Mouse (Mus musculus) heart, embryonic 16.5 days (tissue): ENCODE results near the gene Hprt. TPM values are rescaled to one million over a fixed set of nuclear protein-coding genes. Genes with fewer than 3 reads are reported as not detected.
A peak's percentile ranks its signal among the peaks of the same experiment; 100 is the strongest.
"Not testable (repeated sequence)": the region's sequence is repeated elsewhere in the genome, so short reads cannot be mapped to it uniquely, and the experiment has no call there.

Source experiments
- ATAC-seq: fragments of 200-750 bp; cut with Nextera tagmentation; replicated peaks from 2 replicates; pipeline ENCODE4 v1.8.0; 2017; ENCODE audit warnings: moderate number of reproducible peaks; ENCODE audit not compliant: insufficient read depth, low FRiP score; ENCODE audit errors: extremely low read depth
- H3K27ac ChIP-seq: fragments of 300-500 bp; sonication (generic); 2 replicates; pipeline ENCODE4 v1.5.1; 2014; ENCODE audit warnings: mild to moderate bottlenecking, low read length, control low read depth, moderate library complexity
- H3K27me3 ChIP-seq: fragments of 300-500 bp; sonication (generic); 2 replicates; pipeline ENCODE4 v1.6.1; 2014; ENCODE audit warnings: low read length, mixed read lengths; ENCODE audit not compliant: control insufficient read depth, insufficient read depth
- H3K36me3 ChIP-seq: fragments of 300-500 bp; sonication (generic); 2 replicates; pipeline ENCODE4 v1.6.1; 2014; ENCODE audit not compliant: control insufficient read depth, insufficient read depth
- H3K4me1 ChIP-seq: fragments of 300-500 bp; sonication (generic); 2 replicates; pipeline ENCODE4 v1.6.1; 2014; ENCODE audit warnings: low read length, mixed read lengths; ENCODE audit not compliant: control insufficient read depth, insufficient read depth
- H3K4me2 ChIP-seq: fragments of 300-500 bp; sonication (generic); 2 replicates; pipeline ENCODE4 v1.6.1; 2014; ENCODE audit warnings: low read depth, mild to moderate bottlenecking, control low read depth, low read length
- H3K4me3 ChIP-seq: fragments of 300-500 bp; sonication (generic); 2 replicates; pipeline ENCODE4 v1.5.1; 2014; ENCODE audit warnings: mild to moderate bottlenecking, control low read depth, low read length
- H3K9ac ChIP-seq: fragments of 300-500 bp; sonication (generic); 2 replicates; pipeline ENCODE4 v1.6.1; 2014; ENCODE audit warnings: low read length, control low read depth
- H3K9me3 ChIP-seq: fragments of 300-500 bp; sonication (generic); replicated peaks from 2 replicates; pipeline ENCODE4 v1.6.1; 2016; ENCODE audit warnings: low read length; ENCODE audit not compliant: control insufficient read depth
- WGBS: fragments of 180-500 bp; shearing (Covaris S2); extraction: QIAGEN DNeasy Blood & Tissue Kit; methylation state at CpG from one replicate; pipeline ENCODE4 v1.1.7; 2014; 5-methylcytosine and 5-hydroxymethylcytosine counted together
- polyA plus RNA-seq: library from polyadenylated mRNA; unstranded; fragments of >200 nt; fragmentation: Nextera tagmentation; extraction: Ambion mirVana; gene quantifications from 2 replicates; pipeline ENCODE4 v1.2.1, GENCODE M21; 2015

Gene Hprt
- polyA plus RNA-seq, 1 experiment from 2014 or later = 264 TPM

DNA sequence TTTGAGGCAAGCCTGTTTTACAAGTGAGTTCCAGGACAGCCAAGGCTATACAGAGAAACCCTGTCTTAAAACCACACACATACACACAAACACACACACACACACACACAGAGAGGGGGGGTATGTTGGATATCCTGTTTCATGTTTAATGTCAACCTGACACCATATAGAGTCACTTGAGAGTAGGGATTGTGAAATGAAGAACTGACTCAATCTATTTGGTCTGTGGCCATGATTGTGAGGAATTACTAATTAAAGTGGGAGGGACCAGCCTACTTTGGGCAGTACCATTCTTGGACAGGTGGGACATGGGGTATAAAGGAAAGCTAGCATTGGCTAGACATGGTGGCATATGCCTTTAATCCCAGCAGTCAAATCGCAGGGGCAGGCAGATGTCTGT, 15.3 kb upstream of the Hprt start:
- H3K9ac ChIP-seq = no peak overlapping the region
- no peaks in the 10 kb centered on the region for H3K36me3 ChIP-seq
- H3K27ac ChIP-seq = peak overlapping the region; percentile 48; the same call in 1 of the 2 replicates
- ATAC-seq = no peak
- H3K4me3 ChIP-seq = no peak overlapping the region
- no peak overlapping the region for H3K4me2 ChIP-seq
- H3K9me3 ChIP-seq = no peaks in the 10 kb centered on the region
- H3K4me1 ChIP-seq = peaks cover 8% of the 10 kb centered on the region
- WGBS = 87% methylated on average over 1 of the region's 1 CpGs
- no peaks in the 10 kb centered on the region for H3K27me3 ChIP-seq

DNA sequence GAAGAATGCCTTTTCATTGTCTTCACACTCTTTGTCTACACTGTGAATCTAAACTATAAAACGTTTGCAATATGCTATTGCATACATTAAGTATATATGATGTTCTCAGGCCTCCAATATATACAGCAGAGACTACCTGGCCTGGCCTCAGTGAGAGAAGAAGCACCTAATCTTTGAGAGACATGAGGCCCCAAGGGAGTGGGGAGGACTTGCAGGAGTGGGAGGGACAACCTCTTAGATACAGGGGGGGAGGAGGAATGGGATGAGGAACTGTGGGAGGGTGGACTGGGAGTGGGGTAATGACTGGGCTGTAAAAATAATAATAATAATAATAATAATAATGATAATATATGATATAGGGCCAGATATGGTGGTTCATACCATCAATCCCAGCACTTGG, 9.4 kb upstream of the Hprt start:
- no peak for ATAC-seq
- no peak overlapping the region for H3K4me3 ChIP-seq
- no peak overlapping the region for H3K27ac ChIP-seq
- H3K9me3 ChIP-seq = no peaks in the 10 kb centered on the region
- no peaks in the 10 kb centered on the region for H3K27me3 ChIP-seq
- WGBS = 26% methylated on average over 1 of the region's 1 CpGs
- no peak overlapping the region for H3K9ac ChIP-seq
- no peaks in the 10 kb centered on the region for H3K36me3 ChIP-seq
- no peaks in the 10 kb centered on the region for H3K4me1 ChIP-seq
- no peak overlapping the region for H3K4me2 ChIP-seq

DNA sequence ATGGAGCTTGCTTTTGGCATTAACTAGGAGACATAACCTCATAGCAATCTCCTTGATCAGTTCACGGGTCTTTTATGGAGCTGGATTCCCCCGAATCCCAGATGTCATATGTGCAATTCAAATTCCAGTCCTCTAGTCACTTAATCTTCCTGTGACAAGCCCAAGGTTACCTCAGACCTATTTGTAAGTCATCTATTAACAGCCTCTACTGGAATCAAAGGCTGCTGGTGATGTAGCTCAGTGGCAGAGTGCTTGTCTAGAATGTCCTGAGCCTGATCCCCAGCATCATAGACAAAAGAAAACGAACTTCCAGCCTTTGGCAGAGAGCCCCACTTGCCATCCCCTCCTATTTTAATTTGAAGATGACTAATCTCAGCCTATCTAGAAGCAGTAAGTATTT, 6.6 kb upstream of the Hprt start:
- 62% methylated on average over 3 of the region's 3 CpGs for WGBS
- Histone ChIP-seq H3K4me3 (no peak overlapping the region), H3K27me3 (no peaks in the 10 kb centered on the region), H3K36me3 (no peaks in the 10 kb centered on the region), H3K9me3 (no peaks in the 10 kb centered on the region), H3K4me1 (no peaks in the 10 kb centered on the region), H3K27ac (no peak overlapping the region), H3K4me2 (no peak overlapping the region), H3K9ac (no peak overlapping the region)
- ATAC-seq = no peak

DNA sequence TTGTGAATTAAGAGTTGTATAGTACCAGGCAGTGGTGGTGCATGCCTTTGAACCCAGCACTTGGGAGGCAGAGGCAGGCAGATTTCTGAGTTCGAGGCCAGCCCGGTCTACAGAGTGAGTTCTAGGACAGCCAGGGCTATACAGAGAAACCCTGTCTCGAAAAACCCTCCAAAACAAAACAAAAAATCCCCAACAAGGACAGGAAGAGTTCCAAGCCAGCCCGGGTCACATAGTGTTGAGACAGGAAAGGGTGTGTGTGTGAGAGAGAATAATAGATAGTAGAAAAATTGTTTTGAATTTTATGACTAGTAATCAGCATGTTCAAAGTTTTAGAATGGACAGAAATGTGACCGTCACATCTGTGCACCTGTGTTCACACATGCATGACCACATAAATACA, 6.8 kb downstream of the Hprt start:
- not testable (repeated sequence) for H3K9me3 ChIP-seq, H3K36me3 ChIP-seq, ATAC-seq, H3K27me3 ChIP-seq, H3K9ac ChIP-seq, H3K4me1 ChIP-seq, H3K4me2 ChIP-seq, H3K4me3 ChIP-seq, H3K27ac ChIP-seq
- WGBS = 74% methylated on average over 5 of the region's 5 CpGs

DNA sequence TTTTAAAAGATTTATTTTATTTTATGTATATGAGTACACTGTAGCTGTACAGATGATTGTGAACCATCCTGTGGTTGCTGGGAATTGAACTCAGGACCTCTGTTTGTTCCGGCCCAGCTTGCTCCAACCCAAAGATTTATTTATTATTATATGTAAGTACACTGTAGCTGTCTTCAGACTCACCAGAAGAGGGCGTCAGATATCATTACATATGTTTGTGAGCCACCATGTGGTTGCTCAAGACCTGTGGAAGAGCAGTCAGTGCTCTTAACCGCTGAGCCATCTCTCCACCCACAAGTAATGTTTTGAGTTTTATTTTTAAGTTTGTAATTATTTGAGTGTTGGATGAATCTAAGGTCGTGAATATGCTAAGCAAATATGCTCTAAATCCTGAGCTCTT, 16.9 kb downstream of the Hprt start:
- 64% methylated on average over 4 of the region's 4 CpGs for WGBS
- H3K36me3 ChIP-seq = peaks cover 13% of the 10 kb centered on the region
- not testable (repeated sequence) for H3K4me2 ChIP-seq, H3K4me3 ChIP-seq, H3K27ac ChIP-seq, H3K9ac ChIP-seq, ATAC-seq, H3K4me1 ChIP-seq, H3K9me3 ChIP-seq, H3K27me3 ChIP-seq

DNA sequence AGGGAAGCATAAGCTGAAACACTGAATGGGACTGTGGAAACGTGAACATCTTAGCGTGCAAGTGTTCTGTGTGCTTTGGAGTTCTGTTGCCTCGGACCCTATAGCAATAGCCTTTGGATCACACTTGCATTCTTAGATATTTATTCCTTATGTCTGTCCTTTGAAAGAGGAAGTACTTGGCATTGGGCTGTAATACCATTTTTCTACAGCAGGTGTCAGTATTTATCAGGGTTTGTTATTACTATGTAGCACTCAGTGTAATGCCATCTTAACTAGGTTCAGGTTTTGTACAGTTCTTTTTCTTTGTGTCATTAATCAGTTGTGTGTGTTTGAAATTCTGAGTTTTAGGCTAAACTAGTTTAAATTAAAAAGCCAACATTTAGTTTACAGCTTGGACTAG, 18.1 kb downstream of the Hprt start:
- Histone ChIP-seq H3K4me1 (no peaks in the 10 kb centered on the region), H3K9ac (no peak overlapping the region), H3K9me3 (no peaks in the 10 kb centered on the region), H3K4me3 (no peak overlapping the region), H3K4me2 (no peak overlapping the region), H3K36me3 (peaks cover 8% of the 10 kb centered on the region), H3K27ac (no peak overlapping the region), H3K27me3 (no peaks in the 10 kb centered on the region)
- no peak for ATAC-seq
- WGBS = 40% methylated on average over 3 of the region's 3 CpGs

DNA sequence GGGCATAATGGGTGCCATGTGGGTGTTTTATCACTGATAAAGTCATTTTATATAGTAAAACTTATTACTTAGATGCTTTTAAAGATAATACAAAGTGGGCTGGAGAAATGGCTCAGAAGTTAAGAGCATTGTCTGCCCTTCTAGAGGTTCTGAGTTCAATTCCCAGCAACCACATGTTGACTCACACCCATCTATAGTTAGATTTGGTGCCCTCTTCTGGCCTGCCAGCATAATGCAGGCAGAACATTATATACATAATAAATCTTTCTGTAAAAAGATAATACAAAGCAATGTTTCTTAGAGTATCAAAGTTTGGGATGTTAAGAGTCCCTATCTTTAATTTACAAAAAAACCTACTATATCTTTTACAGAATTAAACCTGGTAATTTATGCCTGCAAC, 27.6 kb downstream of the Hprt start:
- ATAC-seq = no peak
- H3K9ac ChIP-seq = no peak overlapping the region
- H3K4me1 ChIP-seq = no peaks in the 10 kb centered on the region
- peaks cover 19% of the 10 kb centered on the region for H3K36me3 ChIP-seq
- H3K27me3 ChIP-seq = no peaks in the 10 kb centered on the region
- H3K9me3 ChIP-seq = no peaks in the 10 kb centered on the region
- H3K27ac ChIP-seq = no peak overlapping the region
- H3K4me3 ChIP-seq = no peak overlapping the region
- no peak overlapping the region for H3K4me2 ChIP-seq

DNA sequence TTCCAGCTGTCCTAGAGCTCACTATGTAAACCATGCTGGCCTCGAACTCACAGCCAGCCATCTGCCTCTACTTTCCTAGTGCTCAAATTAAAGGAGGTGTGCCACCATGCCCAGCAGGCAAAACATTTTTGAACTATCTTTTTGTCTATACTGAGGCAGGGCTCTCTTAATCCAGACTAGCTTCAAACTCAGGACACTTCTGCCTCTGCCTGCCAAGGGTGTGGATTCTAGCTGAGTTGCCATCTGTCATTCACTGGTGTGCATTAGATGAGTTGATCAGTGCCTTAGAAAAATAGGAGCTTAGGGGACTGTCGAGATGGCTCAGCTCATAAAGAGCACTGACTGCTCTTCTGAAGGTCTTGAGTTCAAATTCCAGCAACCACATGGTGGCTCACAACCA, 35.1 kb downstream of the Hprt start:
- Histone ChIP-seq H3K4me2 (no peak overlapping the region), H3K9ac (no peak overlapping the region), H3K27me3 (no peaks in the 10 kb centered on the region), H3K9me3 (no peaks in the 10 kb centered on the region), H3K36me3 (no peaks in the 10 kb centered on the region; the same call in 1 of the 2 replicates), H3K4me1 (no peaks in the 10 kb centered on the region), H3K27ac (no peak overlapping the region), H3K4me3 (no peak overlapping the region)
- ATAC-seq = no peak
- WGBS = 71% methylated on average over 2 of the region's 2 CpGs

DNA sequence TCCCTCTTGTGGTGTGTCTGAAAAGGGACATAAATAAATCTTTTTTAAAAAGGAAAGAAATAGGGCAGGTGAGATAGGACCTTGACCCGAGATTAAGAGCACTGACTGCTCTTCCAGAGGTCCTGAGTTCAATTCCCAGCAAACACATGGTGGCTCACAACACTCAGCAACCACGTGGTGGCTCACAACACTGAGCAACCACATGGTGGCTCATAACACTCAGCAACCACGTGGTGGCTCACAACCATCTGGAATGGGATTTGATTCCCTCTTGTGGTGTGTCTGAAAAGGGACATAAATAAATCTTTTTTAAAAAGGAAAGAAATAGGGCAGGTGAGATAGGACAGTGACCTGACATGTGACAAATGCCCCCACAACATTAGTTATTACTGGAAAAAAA, 36.3 kb downstream of the Hprt start:
- H3K4me1 ChIP-seq, H3K27me3 ChIP-seq, H3K9me3 ChIP-seq, H3K36me3 ChIP-seq, H3K4me2 ChIP-seq, H3K9ac ChIP-seq, ATAC-seq, H3K27ac ChIP-seq, H3K4me3 ChIP-seq: not testable (repeated sequence)
- WGBS = 22% methylated on average over 3 of the region's 3 CpGs
